Mouse (Mus musculus): ENCODE data around the gene P2ry13. TPM values are rescaled to one million over a fixed set of nuclear protein-coding genes. Genes with fewer than 3 reads are reported as not detected.

The P2ry13 gene
- total and polyA plus RNA-seq, 3 experiments, result 0.08 to 1.2 (median 1.2) TPM

DNA sequence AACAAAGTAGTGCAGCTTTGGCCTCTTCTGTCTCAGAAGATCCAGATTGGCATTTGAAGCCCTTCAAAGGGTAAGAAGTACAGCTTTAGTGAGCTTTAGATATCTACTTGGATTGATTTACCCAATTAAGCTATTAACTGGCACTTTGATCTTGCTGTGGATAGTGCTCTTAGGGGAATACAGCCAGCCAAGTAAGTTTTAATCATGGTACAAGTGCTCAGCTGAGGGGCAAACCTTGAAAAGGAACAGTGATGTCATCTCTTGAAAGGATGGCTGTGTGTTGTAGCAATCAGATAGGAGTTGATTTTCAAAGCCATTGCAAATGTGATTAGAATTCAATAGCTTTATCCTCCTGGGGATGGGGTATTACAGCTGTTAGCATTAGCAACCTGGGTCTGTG, 28.6 kb downstream of the P2ry13 start:
- H3K36me3 ChIP-seq (replicated peaks in 1 of 2; ENCODE audit: control insufficient read depth in 1 of 2, insufficient read depth in 1 of 2, low read length in 1 of 2), result no peaks in the 10 kb centered on the region
- dilution Hi-C loops (cut with MboI; ENCODE audit: extremely low pct_ligation_motif_present, extremely low pct_unique_long_range_greater_than_20kb, low sequenced_read_pairs) (no loop called here), in situ Hi-C loops (cut with MboI; ENCODE audit: low pct_ligation_motif_present, low pct_unique_long_range_greater_than_20kb, low sequenced_read_pairs) (loop anchor here (10.0 kb wide), 1 partner anchor 143 kb away; no protein-coding TSS in a partner anchor)
- no peak overlapping the region for H3K27ac ChIP-seq (ENCODE audit: insufficient read depth, low read depth)
- no peak overlapping the region for H3K4me2 ChIP-seq (ENCODE audit: insufficient read depth, low read depth, poor library complexity, severe bottlenecking)
- H3K79me2 ChIP-seq (replicated peaks; ENCODE audit: control insufficient read depth, extremely low read depth, insufficient read depth, poor library complexity, severe bottlenecking), result no peaks in the 10 kb centered on the region
- DNase-seq (ENCODE audit: extremely low read depth), result no peak
- no peak overlapping the region for H3K4me3 ChIP-seq (replicated peaks in 1 of 3; ENCODE audit: low read depth in 2 of 3, low read length in 2 of 3, poor library complexity in 1 of 3)
- TF ChIP-seq KAT2A (IDR thresholded peaks at IDR 0.05; ENCODE audit: insufficient replicate concordance, low read length) (no peak), BHLHE40 (IDR thresholded peaks at IDR 0.05; ENCODE audit: low read depth, low read length) (no peak)
- no peak overlapping the region for H3K9ac ChIP-seq (ENCODE audit: insufficient read depth, low read depth)
- peaks cover 0 to 6% of the 10 kb centered on the region in 2 experiments; a peak in 1 of 4 replicates for H3K4me1 ChIP-seq (ENCODE audit: control insufficient read depth in 1 of 2, insufficient read depth in 2 of 2)
- no peaks in the 10 kb centered on the region for H3K9me3 ChIP-seq (replicated peaks; ENCODE audit: low read length)
- H3K27me3 ChIP-seq (replicated peaks), result no peaks in the 10 kb centered on the region

- in situ Hi-C loops (cut with MboI; ENCODE audit: low pct_ligation_motif_present, low pct_unique_long_range_greater_than_20kb, low sequenced_read_pairs), result loop anchor here (10.0 kb wide), 1 partner anchor 144 kb away; no protein-coding TSS in a partner anchor
Measured at GRCm38 (mm10) chr3:59181134-59181533, 29.5 kb downstream of the P2ry13 start.

GRCm38 (mm10) chr3:59176871-59177270, 33.8 kb downstream of the P2ry13 start:
- no peak overlapping the region for H3K27ac ChIP-seq (ENCODE audit: insufficient read depth, low read depth)
- in situ Hi-C loops (cut with MboI; ENCODE audit: low pct_ligation_motif_present, low pct_unique_long_range_greater_than_20kb, low sequenced_read_pairs), result no loop called here
- H3K36me3 ChIP-seq (replicated peaks in 1 of 2; ENCODE audit: control insufficient read depth in 1 of 2, insufficient read depth in 1 of 2, low read length in 1 of 2), result no peaks in the 10 kb centered on the region
- H3K79me2 ChIP-seq (replicated peaks; ENCODE audit: control insufficient read depth, extremely low read depth, insufficient read depth, poor library complexity, severe bottlenecking), result no peaks in the 10 kb centered on the region
- H3K4me2 ChIP-seq (ENCODE audit: insufficient read depth, low read depth, poor library complexity, severe bottlenecking), result no peak overlapping the region
- dilution Hi-C loops (cut with MboI; ENCODE audit: extremely low pct_ligation_motif_present, extremely low pct_unique_long_range_greater_than_20kb, low sequenced_read_pairs), result no loop called here
- no peak overlapping the region for H3K4me3 ChIP-seq (replicated peaks in 1 of 3; ENCODE audit: low read depth in 2 of 3, low read length in 2 of 3, poor library complexity in 1 of 3)
- no peak overlapping the region for H3K9ac ChIP-seq (ENCODE audit: insufficient read depth, low read depth)
- TF ChIP-seq PAX5 (IDR thresholded peaks at IDR 0.05; ENCODE audit: low read length) (no peak), ETS1 (conservative IDR thresholded peaks at IDR 0.05; ENCODE audit: low read depth, low read length) (no peak), CTCF (conservative IDR thresholded peaks at IDR 0.05 in 1 of 2, IDR thresholded peaks at IDR 0.05 in 1 of 2; ENCODE audit: low read depth in 2 of 2, low read length in 2 of 2) (no peak), TCF12 (IDR thresholded peaks at IDR 0.05; ENCODE audit: low read depth, low read length) (no peak), BHLHE40 (IDR thresholded peaks at IDR 0.05; ENCODE audit: low read depth, low read length) (no peak), POLR2A (IDR thresholded peaks at IDR 0.05; ENCODE audit: low read depth, low read length) (no peak), MAX (IDR thresholded peaks at IDR 0.05; ENCODE audit: low read length) (no peak), SIN3A (IDR thresholded peaks at IDR 0.05; ENCODE audit: low read length) (no peak), ZMIZ1 (IDR thresholded peaks at IDR 0.05; ENCODE audit: low read depth, low read length) (no peak), JUN (IDR thresholded peaks at IDR 0.05; ENCODE audit: insufficient read depth, low read depth, low read length) (no peak), KAT2A (IDR thresholded peaks at IDR 0.05; ENCODE audit: insufficient replicate concordance, low read length) (no peak), ZC3H11A (IDR thresholded peaks at IDR 0.05; ENCODE audit: low read depth, low read length) (no peak), ELF1 (IDR thresholded peaks at IDR 0.05; ENCODE audit: low read depth, low read length) (no peak), EP300 (IDR thresholded peaks at IDR 0.05; ENCODE audit: low read length) (no peak), NRF1 (IDR thresholded peaks at IDR 0.05; ENCODE audit: low read depth, low read length) (no peak)
- peaks cover 0 to 17% of the 10 kb centered on the region in 2 experiments; a peak in 2 of 4 replicates for H3K4me1 ChIP-seq (ENCODE audit: control insufficient read depth in 1 of 2, insufficient read depth in 2 of 2)
- H3K9me3 ChIP-seq (replicated peaks; ENCODE audit: low read length), result no peaks in the 10 kb centered on the region
- no peaks in the 10 kb centered on the region for H3K27me3 ChIP-seq (replicated peaks)
- no peak for DNase-seq (ENCODE audit: extremely low read depth)

More at GRCm38 (mm10) chr3:59181134-59181533, 29.5 kb downstream of the P2ry13 start:
- Histone ChIP-seq H3K9ac (ENCODE audit: insufficient read depth, low read depth) (no peak overlapping the region), H3K4me3 (replicated peaks in 1 of 3; ENCODE audit: low read depth in 2 of 3, low read length in 2 of 3, poor library complexity in 1 of 3) (no peak overlapping the region), H3K36me3 (replicated peaks in 1 of 2; ENCODE audit: control insufficient read depth in 1 of 2, insufficient read depth in 1 of 2, low read length in 1 of 2) (no peaks in the 10 kb centered on the region), H3K79me2 (replicated peaks; ENCODE audit: control insufficient read depth, extremely low read depth, insufficient read depth, poor library complexity, severe bottlenecking) (no peaks in the 10 kb centered on the region), H3K4me1 (ENCODE audit: control insufficient read depth in 1 of 2, insufficient read depth in 2 of 2) (peaks cover 0 to 6% of the 10 kb centered on the region in 2 experiments; a peak in 1 of 4 replicates), H3K27ac (ENCODE audit: insufficient read depth, low read depth) (no peak overlapping the region), H3K27me3 (replicated peaks) (no peaks in the 10 kb centered on the region), H3K4me2 (ENCODE audit: insufficient read depth, low read depth, poor library complexity, severe bottlenecking) (no peak overlapping the region), H3K9me3 (replicated peaks; ENCODE audit: low read length) (no peaks in the 10 kb centered on the region)
- dilution Hi-C loops (cut with MboI; ENCODE audit: extremely low pct_ligation_motif_present, extremely low pct_unique_long_range_greater_than_20kb, low sequenced_read_pairs), result no loop called here
- TF ChIP-seq TCF12 (IDR thresholded peaks at IDR 0.05; ENCODE audit: low read depth, low read length), result no peak
- TF ChIP-seq MEF2A (IDR thresholded peaks at IDR 0.05; ENCODE audit: borderline replicate concordance, low read depth, low read length), result no peak
- TF ChIP-seq MXI1 (IDR thresholded peaks at IDR 0.05; ENCODE audit: low read depth, low read length), result no peak
- no peak for TF ChIP-seq GABPA (IDR thresholded peaks at IDR 0.05; ENCODE audit: insufficient replicate concordance, low read depth, low read length)
- no peak for TF ChIP-seq JUND (conservative IDR thresholded peaks at IDR 0.05; ENCODE audit: low read depth, low read length)
- no peak for TF ChIP-seq IRF4 (IDR thresholded peaks at IDR 0.05; ENCODE audit: low read depth, low read length)
- TF ChIP-seq RCOR1 (conservative IDR thresholded peaks at IDR 0.05; ENCODE audit: low read depth, low read length), result no peak
- no peak for TF ChIP-seq ZC3H11A (IDR thresholded peaks at IDR 0.05; ENCODE audit: low read depth, low read length)
- TF ChIP-seq POLR2AphosphoS2 (IDR thresholded peaks at IDR 0.05; ENCODE audit: low read depth, low read length), result no peak
- TF ChIP-seq CTCF (conservative IDR thresholded peaks at IDR 0.05 in 1 of 2, IDR thresholded peaks at IDR 0.05 in 1 of 2; ENCODE audit: low read depth in 2 of 2, low read length in 2 of 2), result no peak
- TF ChIP-seq USF2 (conservative IDR thresholded peaks at IDR 0.05; ENCODE audit: low read depth, low read length), result no peak
- TF ChIP-seq PAX5 (IDR thresholded peaks at IDR 0.05; ENCODE audit: low read length), result no peak
- no peak for TF ChIP-seq E2F4 (IDR thresholded peaks at IDR 0.05; ENCODE audit: insufficient replicate concordance, low read depth, low read length)
- TF ChIP-seq POLR2A (IDR thresholded peaks at IDR 0.05; ENCODE audit: low read depth, low read length), result no peak
- TF ChIP-seq MAX (IDR thresholded peaks at IDR 0.05; ENCODE audit: low read length), result no peak
- DNase-seq (ENCODE audit: extremely low read depth), result no peak

Data from CH12.LX (cell line).